Comparison of ENCODE assay signal across 11 mouse cellular contexts in genomic region chrX:56755646-56756045, GRCm38 (mm10). TPM values are rescaled to one million over a fixed set of nuclear protein-coding genes. Genes with fewer than 3 reads are reported as not detected.
A peak's percentile ranks its signal among the peaks of the same experiment; 100 is the strongest.
DNase-seq lines count a peak whose midpoint lies in the region; ATAC-seq and TF ChIP-seq lines count a peak whose summit lies in the region.
"Had no signal": no experiment of that assay in that cellular context is flagged by ENCODE, and none has a peak within 500 bp of the region (broad histone marks: within the 10 kb centered on the region; RNA-seq: fewer than 3 reads in every experiment).

No protein-coding gene starts in this region.

- no peak overlapping the region for H3K27ac ChIP-seq in heart, embryonic 12.5 days (ENCODE audit: poor library complexity, severe bottlenecking)
- H3K27ac ChIP-seq in cerebellum, adult 2 months (ENCODE audit: insufficient read depth, low read length): no peak overlapping the region
- H3K27ac ChIP-seq: lung, embryonic 15.5 days; stomach, embryonic 15.5 days had no signal

- no peak for TF ChIP-seq POLR2A in cerebellum, adult 2 months (IDR thresholded peaks at IDR 0.05; ENCODE audit: borderline replicate concordance, insufficient read depth, low read length)

- no peak for TF ChIP-seq CTCF in cerebellum, adult 2 months (IDR thresholded peaks at IDR 0.05; ENCODE audit: borderline replicate concordance, insufficient read depth, low read depth, low read length)

- no peaks in the 10 kb centered on the region for H3K9me3 ChIP-seq in heart, embryonic 12.5 days (replicated peaks)
- H3K9me3 ChIP-seq: G1E; lung, embryonic 15.5 days; stomach, embryonic 15.5 days had no signal

- WGBS in heart, embryonic 12.5 days: 47% methylated on average over 2 of the region's 2 CpGs
- WGBS in cerebellum, adult 2 months: 36% methylated on average over 2 of the region's 2 CpGs

- H3K27me3 ChIP-seq in heart, embryonic 12.5 days (replicated peaks): no peaks in the 10 kb centered on the region
- no peaks in the 10 kb centered on the region for H3K27me3 ChIP-seq in cerebellum, adult 2 months (ENCODE audit: control insufficient read depth, insufficient read depth, low read length)
- H3K27me3 ChIP-seq: lung, embryonic 15.5 days; stomach, embryonic 15.5 days had no signal

- H3K36me3 ChIP-seq in heart, embryonic 12.5 days: no peaks in the 10 kb centered on the region
- H3K36me3 ChIP-seq: G1E; lung, embryonic 15.5 days; stomach, embryonic 15.5 days had no signal

- H3K4me3 ChIP-seq in heart, embryonic 12.5 days: no peak overlapping the region
- no peak overlapping the region for H3K4me3 ChIP-seq in cerebellum, adult 2 months (replicated peaks; ENCODE audit: insufficient read depth, low read depth, low read length)
- H3K4me3 ChIP-seq: lung, embryonic 15.5 days; stomach, embryonic 15.5 days had no signal

- DNase-seq in heart, adult 18-20 months: peak; percentile 44 to 71
- DNase-seq in right cerebral cortex, postnatal 10 days (ENCODE audit: low spot score in 2 of 2): peak; percentile 24 to 28
- DNase-seq in right cerebral cortex, adult 18-20 months: no peak
- DNase-seq in cerebellum, adult 2 months: peak; percentile 22 to 30
- peak; percentile 42 for DNase-seq in kidney, postnatal 14 days
- DNase-seq in right cerebral cortex, postnatal 4 days: peak; percentile 11
- no peak for DNase-seq in spleen, postnatal 14 days (ENCODE audit: low spot score in 2 of 2)

- ATAC-seq in heart, embryonic 12.5 days (ENCODE audit: insufficient number of reproducible peaks, low FRiP score): no peak

- H3K4me1 ChIP-seq in heart, embryonic 12.5 days (replicated peaks): peaks cover 4% of the 10 kb centered on the region; the same call in 1 of the 2 replicates
- no peaks in the 10 kb centered on the region; the same call in 1 of the 2 replicates for H3K4me1 ChIP-seq in cerebellum, adult 2 months (ENCODE audit: control insufficient read depth, insufficient read depth, low read length)
- H3K4me1 ChIP-seq: lung, embryonic 15.5 days; stomach, embryonic 15.5 days had no signal

- no peak overlapping the region for H3K9ac ChIP-seq in heart, embryonic 12.5 days
- H3K9ac ChIP-seq: lung, embryonic 15.5 days; stomach, embryonic 15.5 days had no signal

- H3K4me2 ChIP-seq in heart, embryonic 12.5 days: no peak overlapping the region
- H3K4me2 ChIP-seq: lung, embryonic 15.5 days; stomach, embryonic 15.5 days had no signal

RNA-seq across cellular contexts. Expression of gene Fhl1, which starts 24.1 kb away (rescaled TPM):
- 100 to 1,000 TPM; 118 to 138 TPM for total RNA-seq in heart, adult 18-20 months (2021)
- 149 and 153 TPM in 2 replicates for polyA plus RNA-seq in heart, embryonic 12.5 days (2016; fragmentation: Nextera tagmentation; extraction: Ambion mirVana)
- 174 and 191 TPM in 2 replicates for polyA plus RNA-seq in cerebellum, adult 2 months (2012; rRNA removed)
- polyA plus RNA-seq: G1E had no signal

Comparison
In these comparisons a context has a peak if more than half of its experiments do, and no peak if none do; other contexts are left out.
1. DNase-seq: peak in heart, adult 18-20 months (2 of 2), right cerebral cortex, postnatal 10 days (2 of 2), cerebellum, adult 2 months (2 of 2), kidney, postnatal 14 days (single experiment) and right cerebral cortex, postnatal 4 days (single experiment); none in right cerebral cortex, adult 18-20 months (single experiment) and spleen, postnatal 14 days (0 of 2).